Mouse (Mus musculus) bone marrow macrophage, adult 2 months (primary cell): ENCODE results near the gene Gm498. TPM values are rescaled to one million over a fixed set of nuclear protein-coding genes. Genes with fewer than 3 reads are reported as not detected.

ENCODE experiments used
- H3K27ac ChIP-seq: 2 replicates; pipeline ENCODE4 v1.5.1; 2012; ENCODE audit warnings: low read depth, low read length; ENCODE audit not compliant: insufficient read depth
- H3K4me1 ChIP-seq: 2 replicates; pipeline ENCODE4 v1.6.1; 2012; ENCODE audit warnings: low read length; ENCODE audit not compliant: control insufficient read depth, insufficient read depth
- H3K4me3 ChIP-seq: 2 replicates; pipeline ENCODE4 v1.5.1; 2012; ENCODE audit warnings: mild to moderate bottlenecking, low read length, moderate library complexity; ENCODE audit not compliant: insufficient read depth
- CTCF ChIP-seq: IDR thresholded peaks from 2 replicates; pipeline ENCODE4 v1.5.1; 2012; ENCODE audit warnings: low read depth, mild to moderate bottlenecking, low read length, moderate library complexity
- POLR2A ChIP-seq: IDR thresholded peaks from 2 replicates; pipeline ENCODE4 v1.6.1; 2012; ENCODE audit warnings: mild to moderate bottlenecking, low read depth, low read length, borderline replicate concordance
- polyA plus RNA-seq: library from polyadenylated mRNA; stranded (reverse); fragments of >200 nt; gene quantifications from 2 replicates; pipeline ENCODE4 v1.2.4, GENCODE M21; 2012; ENCODE audit not compliant: missing spikeins, insufficient read depth, insufficient read length

Gene Gm498
- polyA plus RNA-seq, 1 experiment, result not detected

- Histone ChIP-seq H3K4me1 (no peaks in the 10 kb centered on the region), H3K4me3 (no peak overlapping the region), H3K27ac (no peak overlapping the region)
- TF ChIP-seq POLR2A (no peak), CTCF (no peak)
These were observed 24.5 kb downstream of the Gm498 start for GRCm38 (mm10) chr7:143891146-143891545.

- no peaks in the 10 kb centered on the region for H3K4me1 ChIP-seq
- H3K27ac ChIP-seq, result no peak overlapping the region
- H3K4me3 ChIP-seq, result no peak overlapping the region
- TF ChIP-seq CTCF, result no peak
- no peak for TF ChIP-seq POLR2A
These were observed 25.7 kb downstream of the Gm498 start for GRCm38 (mm10) chr7:143892361-143892760.

GRCm38 (mm10) chr7:143900667-143901066 lies 34.0 kb downstream of the Gm498 start:
- H3K27ac ChIP-seq, result no peak overlapping the region
- no peak overlapping the region for H3K4me3 ChIP-seq
- H3K4me1 ChIP-seq, result no peaks in the 10 kb centered on the region
- TF ChIP-seq POLR2A (no peak), CTCF (no peak)

GRCm38 (mm10) chr7:143905176-143905575 lies 38.5 kb downstream of the Gm498 start:
- peaks cover 8% of the 10 kb centered on the region; the same call in 1 of the 2 replicates for H3K4me1 ChIP-seq
- TF ChIP-seq CTCF (no peak), POLR2A (no peak)
- no peak overlapping the region for H3K4me3 ChIP-seq
- no peak overlapping the region for H3K27ac ChIP-seq

GRCm38 (mm10) chr7:143905606-143906005 lies 39.0 kb downstream of the Gm498 start:
- Histone ChIP-seq H3K27ac (no peak overlapping the region), H3K4me3 (no peak overlapping the region), H3K4me1 (peaks cover 8% of the 10 kb centered on the region; the same call in 1 of the 2 replicates)
- TF ChIP-seq POLR2A (no peak), CTCF (no peak)

GRCm38 (mm10) chr7:143913611-143914010 lies 47.0 kb downstream of the Gm498 start:
- TF ChIP-seq POLR2A (no peak), CTCF (no peak)
- H3K27ac ChIP-seq, result no peak overlapping the region
- no peak overlapping the region for H3K4me3 ChIP-seq
- H3K4me1 ChIP-seq, result no peaks in the 10 kb centered on the region

GRCm38 (mm10) chr7:143919031-143919679 lies 52.5 kb downstream of the Gm498 start:
- Histone ChIP-seq H3K4me1 (no peaks in the 10 kb centered on the region), H3K27ac (no peak overlapping the region), H3K4me3 (no peak overlapping the region)
- TF ChIP-seq POLR2A (no peak), CTCF (no peak)

- H3K4me3 ChIP-seq, result no peak overlapping the region
These were observed 63.3 kb downstream of the Gm498 start for GRCm38 (mm10) chr7:143929899-143930298.

GRCm38 (mm10) chr7:143938647-143939046 lies 72.0 kb downstream of the Gm498 start:
- no peak overlapping the region for H3K4me3 ChIP-seq
- no peaks in the 10 kb centered on the region for H3K4me1 ChIP-seq
- H3K27ac ChIP-seq, result no peak overlapping the region
- TF ChIP-seq CTCF, result no peak
- no peak for TF ChIP-seq POLR2A

More at GRCm38 (mm10) chr7:143929899-143930298, 63.3 kb downstream of the Gm498 start:
- H3K27ac ChIP-seq, result no peak overlapping the region
- H3K4me1 ChIP-seq, result no peaks in the 10 kb centered on the region
- TF ChIP-seq POLR2A (no peak), CTCF (no peak)

GRCm38 (mm10) chr7:143939476-143939875 lies 72.8 kb downstream of the Gm498 start:
- H3K4me1 ChIP-seq, result no peaks in the 10 kb centered on the region
- no peak for TF ChIP-seq CTCF
- TF ChIP-seq POLR2A, result no peak
- no peak overlapping the region for H3K4me3 ChIP-seq
- no peak overlapping the region for H3K27ac ChIP-seq
